Mouse (Mus musculus) embryo, embryonic 10 days (tissue): ENCODE data around the gene Usp3.
A peak's percentile ranks its signal among the peaks of the same experiment; 100 is the strongest.

Experiments
- DNase-seq: peaks from one replicate; pipeline ENCODE4 v3.0.0-alpha.2; 2015; ENCODE audit warnings: low spot score

Usp3 gene

DNA sequence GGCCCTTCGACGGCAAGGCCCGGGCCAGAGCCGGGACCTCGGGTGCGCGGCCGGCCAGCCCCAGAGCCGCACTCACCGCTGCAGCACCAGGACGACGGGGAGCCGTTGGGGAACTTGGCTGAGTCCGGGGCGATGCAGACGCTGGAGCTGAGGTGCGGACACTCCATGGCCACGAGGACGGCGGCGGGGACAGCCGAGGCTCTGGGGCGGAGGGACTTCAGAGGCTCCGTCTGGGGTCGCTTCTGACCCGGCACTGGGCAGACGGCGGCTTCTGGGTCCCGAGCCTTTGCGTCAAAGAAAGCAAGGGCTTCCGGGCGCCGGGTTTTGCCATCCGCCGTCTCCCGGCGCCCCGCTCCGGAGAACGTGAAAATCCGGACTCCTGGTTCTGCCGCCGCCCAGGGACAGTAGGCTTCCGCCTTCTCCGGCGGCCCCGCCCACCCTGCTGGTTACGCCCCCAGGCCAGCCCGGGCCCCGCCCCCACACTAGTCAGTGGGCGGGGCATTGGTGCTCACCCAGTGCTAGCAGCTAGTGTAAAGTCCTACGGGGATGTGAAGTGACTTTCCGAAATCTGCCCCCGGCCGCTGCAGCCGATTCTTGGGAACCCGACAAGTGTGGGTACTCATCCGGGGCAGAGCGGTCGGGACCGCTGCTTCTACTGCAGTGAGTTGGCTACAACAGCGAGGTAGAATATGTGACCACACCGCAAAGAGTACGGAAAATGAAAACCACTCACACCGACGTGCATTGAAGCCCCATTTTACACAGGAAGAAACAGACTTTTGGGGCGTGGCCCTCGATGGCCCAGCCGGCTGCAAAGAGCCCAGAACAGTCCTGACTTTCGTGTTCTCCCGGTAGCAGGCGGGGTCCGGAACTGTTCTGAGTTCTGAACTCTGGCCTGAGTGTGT, at the start of gene Usp3:
Usp3 (minus strand) TSS at position 435 of the 905 bp plus-strand sequence.
- DNase-seq, result peak; percentile 92

DNA sequence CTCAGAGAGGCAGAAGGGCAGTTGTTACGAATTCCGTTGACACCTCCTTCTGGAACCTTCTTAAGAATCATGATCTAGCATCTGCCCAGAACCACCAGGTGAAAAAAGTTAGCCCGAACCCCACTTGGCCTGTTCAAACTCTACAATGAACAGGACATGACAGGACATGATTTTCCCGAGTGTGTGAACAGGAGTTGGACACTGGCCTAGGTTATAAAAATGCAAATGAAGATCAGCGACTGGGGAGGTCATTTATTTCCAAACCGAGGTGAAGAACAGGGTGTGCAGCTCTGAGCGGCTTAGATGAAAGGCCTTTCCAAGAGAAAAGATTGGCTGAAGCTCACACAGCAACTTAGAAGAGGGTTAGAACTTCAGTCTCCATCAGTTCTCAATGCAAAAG, 47.5 kb upstream of the Usp3 start:
- no peak for DNase-seq

DNA sequence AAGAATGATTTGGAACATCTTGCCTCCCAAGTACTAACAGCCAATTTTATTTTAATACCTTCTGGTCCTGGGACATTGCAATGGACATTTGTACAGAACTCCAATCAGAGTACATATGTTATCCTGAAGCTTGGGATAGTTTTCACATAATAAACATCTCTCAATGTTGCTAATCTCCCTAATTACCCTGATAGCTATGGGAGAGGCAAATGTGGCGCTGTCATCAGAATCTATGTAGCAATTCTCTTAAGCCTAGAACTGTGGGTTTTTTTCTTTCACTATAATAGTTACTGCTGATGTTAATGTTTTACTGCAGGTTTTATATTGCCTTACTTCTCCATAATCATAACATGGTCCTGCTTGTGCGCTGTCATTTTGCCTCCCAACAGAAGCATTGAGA, 46.7 kb upstream of the Usp3 start:
- no peak for DNase-seq

DNA sequence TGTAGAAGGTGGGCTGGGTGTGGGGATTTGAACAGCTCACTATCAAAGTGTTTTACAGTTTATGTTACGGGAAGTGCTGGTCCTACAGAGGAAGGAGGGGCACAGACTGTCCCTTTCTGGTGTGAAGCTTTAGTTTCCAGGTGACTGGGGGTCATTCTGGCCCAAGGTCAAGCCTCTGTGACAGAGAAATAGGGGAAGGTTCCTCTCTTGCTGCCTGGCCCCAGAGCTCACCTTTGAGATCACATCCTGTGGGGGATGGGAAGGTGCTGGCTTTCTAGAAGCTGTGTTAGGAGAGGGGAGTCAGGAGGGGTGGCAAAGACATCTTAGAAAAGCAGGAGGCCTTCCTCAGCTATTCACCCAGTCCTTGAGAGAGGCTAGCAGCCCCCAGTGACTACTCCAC, 39.5 kb upstream of the Usp3 start:
- no peak for DNase-seq

DNA sequence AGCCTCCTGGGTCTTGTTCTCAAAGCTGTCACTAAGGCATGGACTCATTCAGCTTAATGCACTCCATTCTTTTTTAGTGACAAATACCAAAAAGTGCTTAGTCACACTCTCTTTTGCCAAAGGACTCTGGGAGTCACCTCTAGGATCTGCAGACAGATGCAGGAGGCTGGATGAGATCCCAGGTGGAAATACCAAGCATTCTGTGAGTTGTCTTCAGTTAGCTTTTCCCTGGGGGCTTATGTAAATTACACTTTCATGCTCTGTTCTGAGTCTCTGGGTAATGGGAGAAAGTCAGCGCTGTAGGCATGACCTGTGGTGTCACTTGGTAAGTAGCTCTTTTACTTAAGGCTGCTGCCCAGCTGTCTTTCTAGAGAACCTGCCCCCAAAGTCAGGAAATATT, 38.0 kb upstream of the Usp3 start:
- DNase-seq, result peak; percentile 41

DNA sequence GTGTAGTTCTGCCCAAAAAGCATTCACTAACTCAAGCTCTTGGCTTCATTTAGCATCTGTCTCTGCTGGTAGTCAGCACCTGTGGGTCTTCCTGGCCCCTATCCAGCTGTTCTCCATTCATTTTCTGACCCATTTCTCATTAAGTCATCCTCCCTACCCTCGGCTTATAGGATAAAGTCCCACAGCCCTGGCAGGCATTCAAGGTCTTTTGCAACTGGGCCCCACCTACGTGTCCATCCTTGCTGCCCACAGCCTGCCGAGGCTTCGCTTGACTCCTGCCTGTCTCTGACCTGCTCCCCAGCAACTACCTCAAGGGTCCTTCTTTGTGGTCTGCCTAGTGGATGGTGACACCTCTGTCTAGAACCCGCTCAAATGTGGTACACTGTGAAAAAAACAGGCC, 33.7 kb upstream of the Usp3 start:
- no peak for DNase-seq

DNA sequence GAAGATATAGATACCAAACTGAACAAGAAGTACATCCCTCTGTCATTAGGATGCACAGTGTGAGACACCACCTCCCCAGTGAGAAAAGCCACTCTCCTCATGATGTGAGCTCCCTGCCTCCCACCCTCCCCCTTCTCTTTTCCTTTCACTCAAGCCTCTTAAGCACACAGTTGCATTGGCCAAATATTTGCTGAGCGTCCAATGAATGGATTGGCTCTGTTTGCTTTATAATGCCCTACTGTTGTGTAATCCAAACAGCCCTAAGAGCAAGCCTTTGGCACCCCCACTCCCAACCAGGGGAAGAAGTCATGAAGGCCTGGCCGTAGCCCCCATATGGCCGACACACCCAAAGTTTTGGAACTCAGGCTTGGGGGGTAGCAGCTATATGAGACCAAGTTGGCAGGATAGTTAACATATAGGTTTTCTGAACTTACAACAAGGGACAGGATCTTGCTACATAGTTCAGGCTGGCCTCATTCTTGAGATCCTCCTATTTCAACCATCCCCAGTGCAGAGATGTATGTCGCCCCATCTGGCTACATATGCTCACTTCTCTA, 33.1 kb upstream of the Usp3 start:
- DNase-seq, result no peak

DNA sequence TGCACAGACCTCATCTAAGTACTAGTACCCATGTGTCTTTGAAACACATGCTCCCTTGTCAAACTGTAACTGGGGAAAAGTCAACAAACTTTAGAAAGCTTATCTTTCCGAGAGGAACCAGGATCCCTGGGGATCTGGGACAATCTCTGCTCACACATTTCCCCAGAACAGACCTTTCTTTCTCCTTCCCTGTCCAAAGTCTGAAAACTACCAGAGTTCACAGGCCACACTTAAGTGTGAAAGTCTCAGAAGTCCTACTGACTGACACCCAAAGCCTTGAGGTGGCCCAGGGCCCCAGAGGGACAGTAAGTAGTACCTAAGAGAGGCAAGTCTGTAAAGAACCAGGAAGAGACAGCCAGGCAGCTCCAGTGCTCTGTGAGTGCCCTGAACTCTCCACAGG, 31.9 kb upstream of the Usp3 start:
- DNase-seq, result no peak

DNA sequence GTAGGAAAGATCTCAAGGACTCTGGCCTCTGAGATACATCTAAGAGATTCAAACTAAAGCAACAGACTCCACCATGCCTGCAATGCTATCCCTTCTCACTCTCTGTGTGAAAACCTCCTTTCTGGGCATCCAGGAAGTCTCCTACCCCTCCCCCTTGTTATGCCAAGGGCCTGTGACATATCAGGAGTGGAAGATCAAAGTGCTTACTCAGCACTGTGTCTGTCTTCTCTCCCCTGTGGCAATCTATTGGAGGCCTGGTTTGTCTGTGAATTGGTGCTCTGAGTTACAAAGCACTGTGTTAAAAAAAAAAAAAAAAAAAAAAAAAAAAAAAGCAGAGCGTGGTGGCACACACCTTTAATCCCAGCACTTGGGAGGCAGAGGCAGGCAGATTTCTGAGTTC, 30.7 kb upstream of the Usp3 start:
- no peak for DNase-seq

DNA sequence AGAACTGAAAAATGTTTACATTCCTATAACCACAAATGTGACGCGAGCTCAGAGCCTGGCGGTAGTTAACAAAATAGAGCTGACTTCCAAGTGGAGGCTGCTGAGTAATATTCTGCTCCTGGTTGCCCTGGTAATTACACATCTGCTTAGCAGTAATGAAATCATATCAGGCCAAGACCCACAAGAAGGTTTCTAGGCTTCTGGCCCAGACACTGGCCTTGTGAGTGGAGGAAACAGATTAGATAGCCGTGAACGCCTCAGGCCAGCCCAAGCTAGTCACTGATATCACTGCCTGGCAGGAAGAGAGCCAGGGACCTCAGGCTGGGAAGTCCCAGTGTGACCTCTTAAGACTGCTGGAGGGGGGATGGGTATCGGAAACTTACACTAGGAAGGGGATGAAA, 27.6 kb upstream of the Usp3 start:
- peak; percentile 74 for DNase-seq

DNA sequence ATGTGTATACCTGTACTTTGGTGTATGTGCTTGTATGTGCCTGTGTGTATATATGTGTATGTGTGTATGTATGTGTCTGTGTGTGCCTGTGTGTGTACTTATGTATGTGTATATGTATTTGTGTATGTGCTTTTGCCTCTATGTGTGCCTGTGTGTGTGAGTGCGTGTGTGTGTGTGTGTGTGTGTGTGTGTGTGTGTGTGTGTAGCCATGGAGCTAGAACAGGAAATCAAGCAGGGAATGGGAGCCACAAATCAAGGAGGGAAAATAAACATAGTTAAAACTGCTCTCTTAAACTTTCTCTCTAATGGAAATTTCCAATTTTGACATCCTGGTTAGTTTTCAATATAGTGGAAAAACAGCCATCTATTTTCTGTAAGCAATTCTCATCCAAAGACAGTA, 27.1 kb upstream of the Usp3 start:
- no peak for DNase-seq

DNA sequence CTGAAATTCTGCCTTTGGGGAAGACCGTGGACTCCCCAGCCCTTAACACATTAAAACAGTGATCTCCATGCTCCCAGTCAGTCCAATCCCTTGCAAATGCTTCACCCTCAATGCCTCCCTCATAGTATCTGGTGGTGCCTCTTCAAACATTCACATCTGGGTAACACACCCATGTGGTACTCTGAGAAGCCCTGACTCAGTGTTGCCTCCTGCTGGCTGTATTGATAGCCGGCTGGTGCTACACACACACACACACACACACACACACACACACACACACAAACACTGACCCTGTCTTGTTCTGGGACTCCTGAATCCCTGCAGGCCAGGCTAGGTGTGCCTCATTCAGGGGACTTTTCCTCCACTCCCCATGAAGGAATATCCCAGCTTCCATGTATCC, 24.9 kb upstream of the Usp3 start:
- no peak for DNase-seq

DNA sequence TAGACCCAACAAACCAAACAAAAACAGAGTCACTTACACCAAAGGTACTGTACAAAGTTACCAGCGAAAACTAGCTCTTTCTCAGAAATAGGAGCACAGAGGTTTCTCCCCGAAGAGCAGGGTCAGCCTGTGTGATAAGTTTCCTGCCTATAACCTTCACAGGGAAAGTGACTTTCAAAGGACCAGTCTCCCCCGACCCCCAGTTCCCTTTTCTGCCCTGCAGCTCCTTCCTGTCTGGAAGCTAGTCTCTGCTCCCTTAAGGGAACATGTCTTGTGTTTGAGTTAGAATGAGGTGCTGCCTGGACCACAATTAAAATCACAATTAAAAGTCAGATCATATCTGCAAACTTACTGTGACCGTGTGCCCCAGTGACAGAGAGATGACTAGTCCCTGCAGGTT, 23.9 kb upstream of the Usp3 start:
- no peak for DNase-seq

DNA sequence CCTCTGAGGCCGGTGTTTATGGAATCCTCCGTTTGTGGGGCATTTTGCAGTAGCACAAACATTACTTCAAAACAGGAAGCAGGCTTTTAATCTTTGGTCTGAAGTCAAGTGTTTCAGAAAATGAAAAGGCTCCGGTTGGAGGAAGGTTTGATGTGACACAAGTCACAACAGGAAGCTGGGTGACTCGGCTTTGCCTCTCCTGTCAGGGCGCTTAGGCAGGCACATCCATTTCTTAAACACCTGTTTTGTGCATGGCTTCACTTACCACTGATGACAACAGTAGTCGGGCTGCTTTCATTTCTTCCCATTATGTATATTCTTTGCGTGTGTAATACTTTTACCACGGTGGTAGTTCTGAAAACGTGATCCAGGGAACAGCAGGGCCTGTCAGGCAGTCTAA, 22.2 kb upstream of the Usp3 start:
- DNase-seq, result no peak

DNA sequence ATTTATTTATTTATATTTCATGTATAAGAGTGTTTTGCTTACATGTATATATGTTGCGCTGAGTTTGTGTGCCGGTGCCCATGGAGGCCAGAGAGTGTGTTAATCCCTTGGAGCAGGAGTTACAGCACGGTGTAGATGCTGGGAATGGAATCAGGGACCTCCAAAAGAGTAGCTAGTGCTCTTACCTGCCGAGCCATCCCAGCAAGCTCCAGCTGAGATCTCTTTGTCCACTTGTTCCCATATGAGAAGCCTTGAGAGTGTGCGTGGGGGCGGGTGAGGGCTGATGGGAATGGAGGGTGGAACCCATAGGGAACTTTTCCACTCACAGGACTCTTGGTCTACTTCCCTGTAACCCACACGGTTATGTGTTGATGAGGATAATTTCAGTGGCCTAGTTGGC, 21.6 kb upstream of the Usp3 start:
- no peak for DNase-seq

DNA sequence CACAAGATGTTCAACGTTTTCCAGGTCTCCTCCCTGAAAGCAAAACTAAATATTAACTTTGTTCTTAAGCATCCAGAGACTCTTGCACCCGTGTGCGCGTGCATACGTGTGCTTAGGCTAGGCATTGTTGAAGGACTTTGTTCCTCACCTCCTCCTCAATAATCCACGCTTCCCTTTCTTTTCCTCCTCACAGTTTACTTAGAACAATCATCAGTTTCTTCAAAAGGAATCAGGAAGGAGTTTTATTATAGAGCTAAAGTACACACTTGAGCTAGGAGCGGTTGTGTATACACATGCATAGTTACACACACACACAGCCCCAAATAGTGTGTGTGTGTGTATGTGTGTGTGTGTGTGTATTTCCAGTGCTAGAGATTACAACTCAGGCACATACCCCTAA, 20.7 kb upstream of the Usp3 start:
- DNase-seq, result no peak

DNA sequence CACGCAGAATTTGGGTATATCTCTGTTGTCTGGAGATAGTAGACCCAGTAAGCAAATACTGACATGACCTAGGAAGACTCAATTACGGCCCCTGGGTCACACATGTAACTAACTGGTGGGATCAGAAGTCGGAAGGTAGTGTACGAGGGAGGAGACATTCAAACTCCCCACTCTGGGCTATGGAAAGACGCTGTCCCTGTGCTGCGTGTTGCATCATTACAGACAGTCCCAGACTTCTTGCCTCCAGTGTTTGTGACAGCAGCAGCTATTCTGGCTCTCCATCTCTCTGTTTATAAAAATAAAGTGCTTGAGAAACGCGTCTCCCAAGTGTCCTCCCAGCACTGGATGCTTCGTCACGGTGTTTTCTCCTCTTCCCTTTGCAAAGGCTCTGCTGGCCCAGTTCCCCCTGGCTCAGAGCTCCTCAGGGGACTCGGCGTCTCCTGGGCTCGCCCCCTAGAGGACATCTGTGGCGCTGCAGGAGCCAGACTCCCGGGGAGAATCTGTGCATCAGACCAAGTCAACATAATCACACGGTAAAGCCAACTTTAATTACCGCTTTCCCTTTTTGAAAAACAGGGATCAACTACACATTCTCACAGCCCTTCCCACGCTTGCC, 18.6 kb upstream of the Usp3 start:
- peak; percentile 87 for DNase-seq

DNA sequence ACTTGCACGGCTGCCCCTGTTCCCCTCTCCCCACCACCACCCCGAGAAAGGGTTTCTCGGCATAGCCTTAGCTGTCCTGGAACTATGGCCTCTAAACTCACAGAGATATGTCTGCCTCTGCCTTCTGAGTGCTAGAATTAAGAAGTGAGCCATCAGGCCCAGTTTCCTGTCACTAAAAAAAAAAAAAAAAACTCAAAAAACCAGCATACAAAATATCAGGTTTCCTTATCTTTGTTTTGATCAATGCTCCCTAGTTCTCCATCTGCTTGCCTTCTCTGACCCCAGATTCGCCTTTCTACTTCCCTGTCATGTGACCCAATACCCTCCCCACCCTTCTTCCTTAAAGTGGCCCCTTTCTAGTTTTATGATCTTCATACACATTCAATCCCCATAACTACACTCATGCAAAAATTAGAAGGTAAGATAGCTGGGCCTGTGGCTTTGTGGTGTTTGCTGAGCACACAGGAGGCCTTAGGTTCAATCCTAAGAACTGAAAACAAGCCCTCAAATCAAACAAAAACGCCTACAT, 15.9 kb upstream of the Usp3 start:
- DNase-seq, result no peak

DNA sequence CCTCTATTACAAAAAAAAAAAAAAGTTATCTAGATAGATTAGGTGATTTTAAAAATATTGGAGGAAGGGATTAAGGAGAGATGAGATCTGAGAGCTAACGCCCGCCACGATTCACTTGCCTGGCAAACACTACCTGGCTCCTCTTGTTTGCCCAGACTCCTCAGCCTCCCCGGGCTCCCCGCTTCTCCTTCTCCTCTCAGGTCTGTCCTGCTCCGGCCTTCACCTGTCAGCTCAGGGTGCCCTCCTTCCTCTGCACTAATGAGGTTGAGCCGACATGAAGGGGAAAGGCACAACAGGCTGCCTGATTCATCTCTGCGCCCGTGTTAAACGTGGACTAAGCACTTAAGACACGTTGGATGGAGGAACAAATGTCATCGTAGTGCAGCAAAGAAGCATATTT, 13.9 kb upstream of the Usp3 start:
- DNase-seq, result no peak

DNA sequence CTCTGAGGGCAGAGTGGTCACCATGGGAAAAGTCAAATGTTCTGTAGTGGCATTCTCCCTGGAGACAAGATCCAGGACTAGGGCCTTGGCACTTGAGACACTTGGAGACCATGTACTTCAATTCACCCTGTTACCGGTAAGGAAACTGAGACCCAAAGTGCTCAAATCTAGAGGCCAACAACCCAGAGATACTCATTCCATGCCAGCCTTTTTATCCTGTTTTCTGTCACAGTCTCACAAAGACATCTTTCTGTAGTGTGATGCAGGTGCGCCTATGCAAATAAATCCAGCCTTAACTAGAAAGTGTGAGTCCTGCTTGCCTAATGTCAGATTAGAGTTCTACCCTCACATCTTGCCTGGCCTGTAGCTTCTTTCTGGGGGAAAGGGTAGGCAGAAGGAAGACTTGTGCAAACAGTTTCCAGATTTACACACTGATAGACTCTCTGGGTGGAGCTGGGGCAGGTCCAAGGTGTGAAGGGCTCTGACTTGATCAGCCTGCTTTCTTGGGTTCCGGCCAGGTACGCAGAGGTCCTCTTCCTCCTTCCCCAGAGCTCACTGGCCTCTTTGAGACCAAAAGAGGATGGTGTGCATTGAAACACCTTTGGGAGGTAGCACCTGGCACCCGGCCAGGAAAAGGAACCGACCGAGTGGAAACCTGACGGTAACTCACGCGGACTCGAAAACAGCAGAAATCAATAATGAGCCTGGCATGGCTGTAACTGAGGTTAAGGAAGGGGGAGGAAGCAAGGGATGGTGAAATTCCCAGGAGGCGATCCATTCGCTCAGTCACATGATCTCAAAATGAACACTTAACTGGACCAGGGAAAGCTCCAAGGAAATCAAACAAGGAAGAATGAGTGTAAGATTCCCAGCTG, 13.2 kb upstream of the Usp3 start:
- no peak for DNase-seq

DNA sequence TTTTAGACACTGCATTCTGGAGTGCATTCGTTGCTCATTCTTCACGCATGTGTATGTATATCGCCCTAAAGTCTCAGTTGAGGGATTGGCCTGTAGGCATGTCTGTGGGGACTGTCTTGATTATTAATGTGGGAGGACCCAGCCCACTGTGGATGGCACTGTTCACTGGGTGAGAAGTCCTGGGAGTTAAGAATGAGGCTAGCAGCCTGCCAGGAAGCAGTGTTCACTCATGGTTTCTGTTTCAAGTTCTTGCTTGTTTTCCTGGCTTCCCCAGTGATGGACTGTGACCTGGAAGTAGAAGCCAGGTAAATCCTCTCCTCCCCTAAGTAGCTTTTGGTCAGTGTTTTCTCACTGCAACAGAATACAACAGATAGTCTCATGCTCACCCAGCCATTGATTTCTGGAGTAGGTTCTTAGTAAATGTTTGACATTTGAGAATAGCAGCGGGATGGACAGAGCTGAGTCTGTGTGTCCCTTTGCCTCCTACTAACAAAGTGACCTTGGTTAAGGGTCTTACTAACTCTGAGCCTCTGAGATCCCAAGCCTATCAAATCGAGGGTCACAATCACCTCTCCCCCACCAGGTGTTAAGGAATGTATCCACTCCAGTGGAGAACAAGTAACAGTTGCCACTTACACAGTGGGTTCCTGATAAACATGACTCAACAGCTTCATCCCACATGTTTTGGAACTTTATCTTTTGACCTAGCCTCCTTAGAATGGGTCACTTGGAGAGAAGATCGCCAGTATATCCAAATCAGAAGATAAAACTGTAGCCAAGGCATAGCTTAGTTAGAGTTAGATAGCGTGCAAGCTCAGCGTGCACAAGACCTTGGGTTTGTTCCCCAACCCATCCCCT, 11.6 kb upstream of the Usp3 start:
- DNase-seq, result no peak
